Mouse (Mus musculus) kidney, postnatal 10 days (tissue): ENCODE results near the gene Slc9b1.

Experiments
- DNase-seq: peaks from one replicate; pipeline ENCODE4 v3.0.0; 2021; ENCODE audit warnings: mixed read lengths

Gene Slc9b1

DNA sequence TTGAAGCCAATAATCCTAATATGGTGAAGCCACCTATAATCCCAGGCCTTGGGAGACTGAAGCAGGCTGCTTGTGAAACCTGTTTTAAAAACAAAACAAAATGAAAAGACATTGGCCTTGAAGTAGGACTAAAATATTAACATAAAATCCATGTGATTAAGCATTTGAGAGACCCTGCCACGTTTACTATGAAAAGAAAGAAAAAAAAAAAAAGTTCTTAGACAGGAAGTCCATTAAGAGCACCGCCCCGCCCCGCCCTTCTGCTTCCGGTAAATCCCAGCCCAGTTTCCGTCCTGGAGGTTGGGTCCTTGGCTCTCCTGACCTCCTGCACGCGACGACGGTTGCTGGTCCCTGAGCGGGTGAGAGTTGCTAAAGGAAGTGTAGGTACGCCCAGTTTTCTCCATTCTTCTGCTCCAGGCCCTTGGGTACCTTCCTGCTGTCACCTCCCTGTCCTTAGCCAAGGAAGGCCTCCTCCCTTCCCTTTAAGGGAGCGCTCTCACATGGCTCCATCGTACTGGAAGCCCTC is at the start of gene Slc9b1:
Gene Slc9b1, plus strand, starts transcription at position 291 of the 526 bp plus-strand sequence.
- peak; percentile 15 for DNase-seq

DNA sequence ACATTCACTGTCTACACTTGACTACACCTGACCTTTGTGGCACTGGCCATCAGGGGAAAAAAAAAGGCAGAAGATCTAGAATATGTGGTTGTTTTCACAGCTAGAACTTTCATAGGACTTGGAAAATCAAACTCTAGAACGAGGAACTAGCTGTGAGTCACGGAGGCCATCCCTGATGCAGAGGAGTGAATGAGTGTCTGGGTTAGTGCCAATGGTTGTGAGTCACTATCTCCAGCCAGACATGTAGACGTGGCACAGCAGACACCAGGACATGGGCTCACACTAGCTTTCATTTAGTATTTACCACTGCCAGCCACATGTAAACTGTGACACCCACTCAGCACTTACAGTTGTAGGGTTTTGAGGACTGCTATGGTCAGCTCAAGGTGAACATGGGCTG is 49.3 kb upstream of the Slc9b1 start:
- no peak for DNase-seq

DNA sequence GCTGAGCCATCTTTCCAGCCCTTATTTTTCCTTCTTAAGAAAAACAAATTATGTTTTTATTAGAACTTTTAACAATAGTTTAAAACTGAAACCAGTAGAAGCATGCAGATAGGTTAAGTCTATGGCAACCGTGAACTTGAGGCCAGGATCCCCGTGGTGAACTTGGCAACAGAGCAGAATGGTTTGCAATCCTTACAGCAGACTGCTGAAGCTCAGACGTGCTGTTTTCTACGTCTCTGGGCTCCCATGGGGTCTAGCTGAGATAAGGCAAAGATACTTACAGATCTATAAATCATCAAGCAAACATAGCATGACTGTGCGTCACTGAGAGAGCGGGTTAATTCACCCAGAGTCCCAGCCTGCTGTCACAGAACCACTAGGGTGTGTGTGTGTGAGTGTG is 47.7 kb upstream of the Slc9b1 start:
- no peak for DNase-seq

DNA sequence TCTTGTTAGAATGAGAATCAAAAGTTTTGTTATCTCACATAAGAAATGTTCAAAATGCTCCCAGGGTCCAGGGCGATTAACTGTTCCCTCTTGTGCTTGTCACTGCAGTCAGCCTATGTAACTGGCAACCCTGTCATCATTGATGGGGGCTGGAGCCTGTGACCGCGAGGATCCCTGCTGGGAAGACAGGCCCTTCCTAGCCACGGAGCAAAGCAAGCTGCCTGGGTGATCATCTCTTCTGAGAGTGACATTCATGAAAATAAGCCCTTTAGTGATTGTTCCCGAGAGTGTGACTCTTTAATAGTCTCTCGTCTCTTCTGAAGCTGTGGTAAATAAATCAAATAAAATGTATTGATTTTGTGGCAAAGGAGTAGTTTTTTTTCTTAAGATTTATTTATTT is 43.8 kb upstream of the Slc9b1 start:
- DNase-seq: no peak

DNA sequence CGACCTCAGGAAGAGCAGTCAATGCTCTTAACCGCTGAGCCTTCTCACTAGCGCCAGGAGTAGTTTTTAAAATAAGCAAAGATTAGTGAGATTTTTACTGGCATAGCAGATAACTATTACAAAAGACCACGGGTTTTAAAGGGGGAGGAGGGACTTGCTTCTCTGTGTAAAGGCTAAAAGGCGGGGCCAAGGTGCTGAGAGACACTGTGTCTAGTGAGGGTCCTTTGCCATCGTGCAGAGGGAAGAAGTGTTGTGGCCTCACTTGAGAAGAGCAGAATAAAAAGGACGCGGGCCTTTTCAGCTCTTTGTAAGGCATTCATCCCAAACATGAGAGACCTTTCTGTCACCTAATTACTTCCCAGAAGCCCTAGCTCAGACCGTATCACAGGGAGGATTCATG is 43.3 kb upstream of the Slc9b1 start:
- DNase-seq: no peak

DNA sequence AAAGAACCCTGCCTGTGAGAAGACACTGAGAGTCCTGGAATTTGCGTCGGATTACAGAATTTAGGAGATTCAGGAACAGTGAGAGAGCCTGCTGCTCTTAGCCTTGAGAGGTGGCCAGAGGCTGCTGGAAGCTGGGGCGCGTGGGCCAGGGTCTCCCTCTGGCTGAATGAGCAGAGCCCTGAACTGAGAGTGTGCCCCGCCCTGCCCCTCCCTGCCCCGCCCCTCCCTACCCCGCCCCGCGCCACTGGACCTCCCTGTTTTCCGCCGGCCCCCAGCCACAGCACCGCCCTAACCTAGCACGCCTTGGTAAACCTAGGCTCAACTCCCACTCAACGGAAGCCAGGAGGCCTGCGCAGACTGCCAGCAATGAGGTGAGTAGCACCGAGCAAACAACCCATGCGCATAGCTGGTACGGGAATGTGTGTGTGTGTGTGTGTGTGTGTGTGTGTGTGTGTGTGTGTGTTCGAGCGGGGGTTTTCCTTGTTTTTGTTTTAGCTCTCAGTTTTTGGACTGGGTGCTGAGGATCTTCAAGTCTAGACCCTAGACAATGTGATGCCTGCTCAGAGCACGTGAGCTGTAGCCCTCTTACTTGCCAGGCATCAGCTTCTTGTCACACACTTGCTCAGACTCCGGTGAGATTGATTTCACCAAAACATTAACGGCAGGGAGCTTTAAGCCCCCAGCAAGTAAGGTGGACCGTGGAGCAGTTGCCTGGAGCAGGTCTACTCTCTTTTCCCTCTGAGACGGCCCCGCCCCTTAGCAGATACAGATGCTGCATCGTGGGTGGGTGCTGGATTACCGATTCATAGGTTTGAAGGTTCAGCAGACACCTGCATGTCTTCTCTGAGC is 40.2 kb upstream of the Slc9b1 start, which contains the start of gene Slc9b2:
Gene Slc9b2, plus strand, starts transcription at position 290 of the 849 bp plus-strand sequence.
- peak; percentile 59 for DNase-seq

DNA sequence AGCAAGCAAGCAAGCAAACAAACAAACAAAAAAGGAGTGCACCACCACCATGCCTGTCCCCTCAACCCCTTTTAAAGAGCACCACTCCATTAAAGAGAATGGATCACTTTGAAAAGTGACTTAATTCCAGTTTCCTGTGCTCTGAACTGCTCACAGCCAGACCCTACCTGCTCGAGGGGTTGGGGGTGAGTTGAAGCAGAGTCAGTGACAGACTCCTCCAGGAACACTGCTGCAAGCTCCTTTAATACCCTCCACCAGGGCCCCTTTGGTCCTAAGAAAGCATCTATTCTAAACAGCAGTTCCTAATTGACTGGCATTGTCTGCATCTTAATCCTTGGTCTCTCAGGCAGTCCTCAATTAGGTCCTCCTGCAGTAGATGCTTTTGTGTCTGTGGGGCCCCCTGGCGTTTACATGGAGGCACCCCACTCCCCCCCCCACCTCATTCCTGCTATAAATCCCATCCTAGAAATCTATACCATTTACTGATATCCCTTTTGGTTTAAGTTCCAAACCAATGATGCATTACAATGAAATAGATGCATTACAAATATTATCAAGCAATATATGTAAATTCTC is 34.8 kb upstream of the Slc9b1 start:
- no peak for DNase-seq

DNA sequence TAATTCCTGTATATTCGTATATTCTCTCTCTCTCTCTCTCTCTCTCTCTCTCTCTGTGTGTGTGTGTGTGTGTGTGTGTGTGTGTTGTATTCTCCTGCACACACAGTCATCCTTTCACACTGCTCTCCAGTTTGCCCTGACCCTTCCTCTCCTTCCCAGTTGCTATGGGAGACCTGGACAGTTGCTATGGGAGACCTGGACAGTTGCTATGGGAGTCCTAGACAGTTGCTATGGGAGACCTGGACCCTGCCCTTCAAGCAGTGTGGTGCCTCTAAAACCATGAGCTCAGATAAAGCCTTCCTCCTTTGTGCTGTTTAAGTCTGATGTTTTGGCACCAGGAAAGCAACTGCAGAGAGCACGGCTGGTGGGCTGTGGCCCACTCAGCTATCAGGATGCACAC is 34.1 kb upstream of the Slc9b1 start:
- DNase-seq: no peak

DNA sequence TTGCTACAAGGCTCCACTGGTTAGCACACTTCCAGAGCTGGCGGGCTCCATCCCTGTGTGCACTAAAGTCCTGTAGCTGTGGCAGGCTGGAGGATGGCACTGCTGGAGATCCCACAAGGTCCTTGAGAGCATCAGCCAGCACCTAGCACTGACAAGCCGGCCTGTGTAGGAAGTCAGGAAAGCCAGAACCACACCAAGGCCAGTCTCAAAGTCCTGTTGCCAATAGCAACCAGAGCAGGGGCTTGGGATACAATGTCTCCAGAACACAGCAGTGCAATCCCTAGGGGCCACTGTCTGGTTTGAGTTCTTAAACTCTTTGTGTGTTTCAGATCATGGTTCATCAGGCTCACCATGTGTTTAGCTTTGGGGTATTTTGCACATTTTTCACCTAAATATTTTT is 33.0 kb upstream of the Slc9b1 start:
- DNase-seq: no peak

DNA sequence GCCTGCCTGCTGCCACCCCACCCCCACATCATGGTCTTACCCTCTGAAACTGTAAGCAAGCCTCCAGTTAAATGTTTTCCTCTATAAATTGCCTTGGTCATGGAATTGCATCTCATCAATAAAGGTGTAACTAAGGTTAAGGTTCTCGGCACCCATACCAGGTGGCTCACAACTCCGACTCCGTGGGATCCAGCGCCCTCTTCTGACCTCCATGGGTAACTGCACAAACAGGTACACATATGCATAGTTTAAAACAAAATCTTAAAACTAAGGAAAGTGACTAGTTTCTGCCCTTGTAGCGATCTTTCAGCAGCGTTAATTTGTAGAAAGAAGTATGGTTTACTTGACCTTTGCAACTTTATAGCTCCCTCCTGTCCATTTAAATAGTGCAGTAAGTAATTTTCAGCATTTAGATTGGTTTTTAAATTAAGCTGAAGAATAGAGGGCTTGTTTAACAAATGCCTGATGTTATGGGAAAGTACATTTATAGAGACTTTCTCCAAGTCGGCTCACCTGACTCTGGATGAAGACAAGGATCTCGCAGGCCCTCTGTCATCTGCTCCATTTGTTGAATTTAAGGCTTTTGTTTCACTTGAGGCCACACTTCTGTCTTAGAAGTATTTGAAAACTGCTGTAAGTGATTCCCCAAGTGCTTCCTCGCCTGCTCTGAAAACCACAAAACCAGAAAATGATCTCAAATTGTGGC is 32.0 kb upstream of the Slc9b1 start:
- no peak for DNase-seq

DNA sequence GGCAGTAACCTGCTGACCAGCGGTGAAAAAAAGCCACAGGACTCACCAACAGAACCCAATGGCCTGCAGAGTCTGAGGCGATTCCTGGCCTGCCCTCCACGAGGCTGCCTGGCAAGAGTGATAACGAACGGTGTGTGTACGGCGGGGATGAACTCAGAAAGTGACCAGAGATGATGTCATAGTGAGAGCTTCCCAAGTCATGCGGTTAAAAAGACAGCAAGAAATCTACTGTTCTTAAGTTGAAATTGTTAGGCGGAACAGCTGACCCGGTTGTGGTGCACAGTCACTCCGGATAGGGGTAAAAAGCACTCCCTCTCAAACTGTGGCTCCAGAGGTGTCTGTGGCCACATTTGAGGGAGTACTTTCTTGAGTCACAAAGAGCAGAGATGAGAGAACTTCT is 29.5 kb upstream of the Slc9b1 start:
- no peak for DNase-seq

DNA sequence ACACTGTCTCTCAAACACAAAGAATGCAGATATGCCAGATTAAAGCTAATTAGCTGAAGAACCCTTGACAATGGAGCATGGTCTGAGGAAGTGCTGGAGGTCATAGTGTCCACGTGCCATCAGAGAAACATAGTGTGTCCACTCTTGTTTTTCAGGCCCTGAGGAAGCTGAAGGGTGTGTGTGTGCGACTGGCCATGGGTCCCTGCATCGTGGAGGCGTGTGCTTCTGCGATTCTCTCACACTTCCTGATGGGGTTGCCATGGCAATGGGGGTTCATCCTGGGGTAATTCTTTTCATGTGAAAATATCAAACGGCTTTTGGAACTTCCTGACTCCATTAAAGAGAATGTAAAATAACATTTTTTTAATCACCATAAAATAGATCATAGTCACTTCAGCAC is 23.5 kb upstream of the Slc9b1 start:
- DNase-seq: no peak

DNA sequence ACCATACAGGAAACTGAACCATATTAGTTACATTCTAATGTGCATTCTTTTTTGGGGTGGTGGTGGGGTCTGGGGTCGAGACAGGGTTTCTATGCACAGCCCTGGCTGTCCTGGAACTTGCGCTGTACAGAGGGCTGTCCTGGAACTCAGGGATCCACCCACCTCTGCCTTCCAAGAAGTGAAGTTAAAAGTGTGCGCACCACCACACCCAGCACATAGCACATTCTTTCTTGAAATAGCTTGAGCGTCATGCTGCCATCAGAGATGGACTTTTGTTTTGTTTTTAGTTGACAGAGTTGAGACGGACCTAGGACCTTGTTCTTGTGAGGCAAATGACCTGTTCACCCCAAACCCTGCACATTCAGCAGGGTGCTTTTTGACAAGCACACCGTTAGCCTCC is 20.7 kb upstream of the Slc9b1 start:
- no peak for DNase-seq

DNA sequence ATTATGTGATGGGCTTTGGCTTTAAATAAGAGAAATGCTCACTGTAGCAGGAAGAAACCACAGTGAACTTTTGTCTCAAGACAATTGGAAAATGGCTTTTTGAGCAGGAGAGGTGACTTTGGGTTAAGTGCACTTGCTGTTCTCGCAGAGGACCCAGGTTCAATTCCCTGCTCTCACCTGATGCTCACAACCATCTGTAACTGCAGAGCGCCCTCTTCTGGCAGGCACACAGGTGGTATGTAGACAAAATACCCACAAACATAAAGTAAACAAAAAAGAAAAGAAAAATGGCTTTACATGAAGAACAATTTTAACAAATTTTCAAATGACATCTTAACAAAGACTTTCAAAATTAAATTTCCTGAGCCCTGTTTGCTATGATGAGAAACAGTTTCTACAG is 20.2 kb upstream of the Slc9b1 start:
- peak; percentile 18 for DNase-seq

DNA sequence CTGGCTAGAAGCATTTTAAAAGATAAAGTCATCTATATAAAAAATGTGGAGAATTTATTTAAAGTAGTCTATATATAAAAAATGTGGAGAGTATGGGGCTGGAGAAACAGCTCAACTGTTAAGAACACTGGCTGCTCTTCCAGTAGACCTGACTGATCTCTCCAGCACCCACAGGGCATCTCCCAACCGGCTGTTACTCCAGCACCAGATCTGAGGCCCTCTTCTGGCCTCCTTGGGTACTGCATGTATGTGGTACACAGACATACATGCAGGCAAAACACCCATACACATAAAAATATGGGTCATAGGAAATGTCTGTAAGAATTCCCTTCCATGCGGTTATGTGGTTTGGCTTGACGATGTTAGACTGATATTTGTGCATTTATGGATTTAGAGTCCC is 19.3 kb upstream of the Slc9b1 start:
- DNase-seq: peak; percentile 78

DNA sequence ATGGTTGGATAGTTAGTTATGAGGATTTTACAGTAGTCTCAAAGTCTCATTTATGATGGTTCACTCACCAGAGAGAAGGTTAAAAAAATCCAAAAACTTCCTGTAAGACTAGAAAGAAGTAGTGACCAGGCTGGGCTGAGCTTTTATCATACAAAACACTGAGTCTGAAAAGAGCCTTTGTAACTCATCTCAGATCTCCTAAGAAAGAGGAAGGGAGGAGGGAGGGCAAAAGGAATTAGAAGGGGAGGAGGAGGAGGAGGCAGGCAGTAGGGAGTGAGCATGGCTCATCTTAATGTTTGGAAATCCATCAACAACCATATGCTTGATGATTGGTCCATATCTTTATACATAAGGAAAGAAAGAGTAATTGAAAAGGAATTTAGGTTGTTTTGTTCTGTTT is 15.1 kb upstream of the Slc9b1 start:
- DNase-seq: no peak

DNA sequence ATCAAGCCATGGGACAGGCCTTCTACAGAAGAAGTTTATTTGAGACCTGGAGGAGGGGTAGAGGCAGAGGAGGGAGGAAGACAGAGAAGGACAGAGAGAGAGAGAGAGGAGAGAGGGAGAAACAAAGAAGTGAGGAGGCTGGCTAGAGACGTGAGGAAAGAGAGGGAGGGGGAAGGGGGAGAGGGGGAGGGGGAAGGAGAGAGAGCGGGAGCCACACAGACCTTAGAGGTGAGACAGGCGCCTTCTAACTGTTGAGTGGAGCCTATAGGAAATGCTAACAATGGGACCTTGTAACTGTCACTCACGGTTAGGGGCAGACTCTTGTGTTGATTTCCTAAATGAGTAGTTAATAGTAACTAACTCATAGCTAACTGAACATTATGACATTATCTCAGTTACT is 14.1 kb upstream of the Slc9b1 start:
- DNase-seq: no peak

DNA sequence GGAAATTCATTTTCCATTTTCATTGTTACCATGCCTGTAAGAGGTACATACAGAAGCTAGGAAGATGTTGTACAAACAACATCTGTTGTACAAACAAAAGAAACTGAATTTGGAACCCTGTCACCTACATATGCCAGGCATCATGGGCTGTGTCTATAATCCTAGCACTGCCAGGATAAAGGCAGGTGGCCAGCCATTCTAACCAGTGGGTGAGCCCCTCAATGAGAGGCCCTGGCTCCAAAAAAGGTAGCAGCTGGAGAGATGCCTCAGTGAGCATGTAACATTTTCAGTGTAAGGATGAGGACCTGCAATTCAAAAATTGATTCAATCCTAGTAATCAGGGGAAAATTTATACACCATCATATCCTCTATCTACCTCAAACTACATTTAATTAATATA is 1.2 kb downstream of the Slc9b1 start:
- DNase-seq: no peak

DNA sequence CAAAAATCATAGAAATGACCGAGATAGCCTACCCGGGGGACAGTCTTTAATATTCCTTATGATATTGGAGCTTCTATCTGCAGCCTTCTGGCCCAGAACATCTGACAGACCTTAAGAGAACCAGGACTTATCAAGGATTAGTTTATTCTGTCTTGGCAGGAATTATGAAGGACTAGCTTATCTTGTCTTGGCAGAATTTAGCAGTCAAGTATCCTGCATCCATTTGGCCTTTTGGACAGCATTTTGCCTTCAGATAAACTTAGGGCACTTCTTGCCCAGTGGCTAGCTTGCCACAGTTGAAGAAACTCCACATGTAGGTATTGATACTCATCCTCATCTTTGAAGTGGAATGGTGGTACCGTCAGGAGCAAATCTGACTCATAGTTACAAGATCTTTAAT is 4.0 kb downstream of the Slc9b1 start:
- DNase-seq: no peak

DNA sequence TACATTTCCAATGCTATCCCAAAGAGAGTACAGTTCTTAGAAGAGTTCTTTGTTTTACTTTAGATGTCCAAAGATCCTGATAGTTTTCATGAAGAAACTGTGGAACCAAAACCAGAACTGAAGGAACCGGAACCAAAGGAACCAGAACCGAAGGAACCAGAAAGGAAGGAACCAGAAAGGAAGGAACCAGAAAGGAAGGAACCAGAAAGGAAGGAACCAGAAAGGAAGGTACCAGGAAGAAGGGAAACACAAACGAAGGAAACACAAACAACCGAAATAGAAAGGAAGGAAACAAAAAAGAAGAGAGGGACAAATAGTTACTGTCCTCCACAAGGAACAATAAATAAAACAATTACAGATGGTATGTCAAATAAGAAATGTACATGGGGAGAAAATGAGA is 9.6 kb downstream of the Slc9b1 start:
- no peak for DNase-seq

DNA sequence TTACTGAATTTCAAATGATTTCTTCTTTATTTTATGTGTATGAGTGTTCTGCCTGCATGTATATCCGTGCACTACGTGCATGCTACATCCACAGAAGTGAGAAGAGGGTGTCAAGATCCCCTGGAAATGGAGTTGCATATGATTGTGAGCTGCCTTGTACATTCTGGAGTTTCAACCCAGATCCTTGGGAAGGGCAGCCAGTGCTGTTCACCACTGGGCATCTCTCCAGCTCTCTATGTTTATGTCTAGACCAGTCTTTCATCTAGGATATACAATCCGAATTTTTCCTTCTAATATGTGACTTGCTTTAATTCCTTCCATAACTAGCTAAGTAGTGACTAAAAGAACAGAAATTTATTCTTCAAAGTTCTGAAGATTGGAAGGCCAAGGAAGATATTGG is 28.0 kb downstream of the Slc9b1 start:
- DNase-seq: no peak

DNA sequence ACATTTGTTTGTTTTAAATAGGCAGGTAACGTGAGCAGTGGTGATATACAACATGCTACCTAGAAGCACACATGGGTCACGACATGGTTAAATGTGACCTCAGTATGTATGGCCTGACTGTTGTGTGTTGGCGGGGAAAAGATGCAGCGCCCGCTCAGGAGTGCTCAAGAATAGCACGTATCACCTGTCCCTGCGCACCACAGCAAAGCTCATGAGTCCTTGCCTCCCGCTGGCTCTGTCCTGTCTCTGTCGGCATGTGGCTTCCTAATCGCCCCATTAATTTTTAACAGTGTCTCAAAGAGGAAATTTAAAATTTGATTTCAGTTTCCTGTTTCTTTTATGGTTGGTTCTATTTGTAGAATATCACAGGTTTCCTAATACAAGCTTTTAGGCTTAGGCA is 29.6 kb downstream of the Slc9b1 start:
- no peak for DNase-seq

DNA sequence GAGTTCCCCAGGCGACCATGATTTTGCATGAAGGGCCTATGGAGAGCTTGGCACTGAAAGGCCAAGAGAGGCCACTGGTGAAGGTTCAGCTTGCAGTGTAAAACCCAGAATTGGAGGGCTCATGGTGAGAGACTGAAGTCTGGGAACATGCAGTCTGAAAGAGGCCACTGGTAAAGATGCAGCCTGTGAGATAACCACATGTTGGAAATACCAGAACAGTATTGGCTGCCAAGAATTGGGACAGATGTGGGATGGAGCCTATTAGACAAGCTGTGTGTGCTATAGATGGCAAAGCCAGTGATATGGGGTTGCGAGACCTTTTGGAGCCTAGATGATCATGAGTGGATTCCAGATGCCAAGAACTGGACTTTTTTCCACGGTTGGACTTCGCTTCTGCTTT is 32.0 kb downstream of the Slc9b1 start:
- no peak for DNase-seq

DNA sequence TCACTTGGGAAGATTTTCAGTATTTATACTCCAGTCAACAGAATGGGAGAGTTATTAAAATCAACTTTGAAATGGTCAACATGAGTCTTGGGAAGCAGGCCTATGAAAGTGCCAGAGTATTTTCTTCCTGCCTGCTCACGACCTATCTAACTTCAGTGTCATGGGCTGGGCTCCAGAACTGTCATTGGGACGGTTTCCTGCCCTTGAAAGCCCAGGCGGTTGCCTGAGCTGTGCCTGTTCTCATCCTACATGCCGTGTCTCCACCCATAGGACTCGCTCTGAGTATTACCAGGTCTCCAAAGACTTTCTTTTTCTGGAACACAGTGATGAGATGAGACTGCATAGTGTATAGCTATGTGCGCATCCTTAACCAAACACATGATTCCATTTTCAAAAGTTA is 45.4 kb downstream of the Slc9b1 start:
- DNase-seq: peak; percentile 46
